Mouse (Mus musculus): Measurements from ENCODE around the gene Odf3l2. TPM values are rescaled to one million over a fixed set of nuclear protein-coding genes. Genes with fewer than 3 reads are reported as not detected.

Gene Odf3l2
- total and polyA plus RNA-seq, 3 experiments = not detected

DNA sequence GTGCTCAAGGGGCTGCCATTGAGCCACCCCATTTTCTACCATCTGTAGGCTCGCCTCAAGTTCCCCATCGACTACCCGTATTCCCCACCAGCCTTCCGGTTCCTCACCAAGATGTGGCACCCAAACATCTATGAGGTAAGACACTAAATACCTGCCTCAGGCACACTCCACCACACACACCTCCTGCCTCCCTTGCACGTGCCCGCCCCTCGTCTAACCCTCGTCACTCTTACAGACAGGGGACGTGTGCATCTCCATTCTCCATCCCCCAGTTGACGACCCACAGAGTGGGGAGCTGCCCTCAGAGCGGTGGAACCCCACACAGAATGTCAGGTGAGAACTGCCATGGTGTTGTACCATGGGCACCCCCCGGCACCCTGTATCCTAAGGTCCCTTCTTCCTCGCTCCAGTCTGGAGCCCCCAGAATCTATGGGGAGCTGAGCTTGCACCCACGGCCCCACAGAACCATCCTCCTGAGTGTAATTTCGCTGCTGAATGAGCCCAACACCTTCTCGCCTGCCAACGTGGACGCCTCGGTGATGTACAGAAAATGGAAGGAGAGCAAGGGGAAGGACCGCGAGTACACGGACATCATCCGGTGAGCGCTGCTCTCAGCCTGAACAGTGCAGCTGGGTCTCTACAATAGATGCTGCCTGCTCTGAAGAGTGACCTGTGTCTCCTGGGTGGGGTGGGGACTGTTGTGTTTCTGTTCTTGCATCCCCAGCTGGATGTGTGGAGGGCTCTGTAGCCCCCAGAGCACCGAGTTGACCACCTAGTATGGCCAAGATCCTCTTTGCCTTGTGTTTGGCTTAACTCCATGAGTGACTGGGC is 39.4 kb upstream of the Odf3l2 start (continued):
- TF ChIP-seq NELFE (IDR thresholded peaks at IDR 0.05; ENCODE audit: low read depth, low read length) (no peak), RAD21 (IDR thresholded peaks at IDR 0.05; ENCODE audit: low read depth, low read length) (no peak), ZNF384 (IDR thresholded peaks at IDR 0.05; ENCODE audit: low read depth, low read length) (no peak), POLR2AphosphoS2 (IDR thresholded peaks at IDR 0.05; ENCODE audit: low read length) (no peak)

DNA sequence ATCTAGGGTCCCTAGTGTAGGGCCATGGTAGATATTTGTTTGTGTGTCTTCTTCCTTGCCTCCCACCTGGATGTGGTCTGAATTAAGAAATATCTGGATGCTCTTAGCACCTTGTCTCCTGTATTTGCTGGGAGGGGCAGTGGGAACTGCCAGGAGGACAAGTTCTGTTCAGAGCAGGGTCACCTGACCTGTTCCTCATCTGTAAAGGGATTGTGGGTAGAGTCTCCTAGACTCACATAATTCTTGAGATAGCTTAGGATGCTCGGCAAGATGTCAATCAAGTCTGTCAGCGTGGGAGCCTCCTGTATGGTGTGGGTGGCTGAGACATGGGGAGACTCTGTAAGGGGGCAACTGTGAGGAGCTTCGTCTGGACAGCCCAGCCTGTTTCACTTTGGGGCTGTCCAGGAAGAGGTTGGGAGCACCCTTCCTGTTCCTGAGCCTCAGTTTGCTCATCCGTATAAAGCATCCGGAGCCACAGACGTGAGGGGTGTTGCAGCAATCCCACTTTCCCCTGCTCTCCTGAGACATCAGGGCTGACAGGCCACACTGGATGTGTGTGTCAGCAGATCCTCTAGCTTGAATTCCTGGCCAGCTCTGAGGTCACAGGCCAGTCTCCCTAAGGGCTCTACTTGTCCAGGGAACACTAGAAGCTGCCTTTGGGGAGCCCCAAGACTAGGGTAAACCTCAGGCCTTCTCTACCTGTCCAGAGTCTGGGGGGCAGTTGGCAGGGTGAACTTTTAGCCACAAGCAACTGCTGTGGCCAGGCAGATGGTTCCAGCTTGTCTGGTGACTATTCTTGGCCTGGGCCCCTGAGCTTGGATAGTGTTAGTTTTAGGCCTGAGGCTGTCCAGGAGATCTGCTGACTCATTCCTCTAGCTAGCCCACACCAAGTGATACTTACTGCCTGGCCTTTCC is 38.4 kb upstream of the Odf3l2 start:
- H3K36me3 ChIP-seq (ENCODE audit: control insufficient read depth in 1 of 2, insufficient read depth in 2 of 2, low read length in 2 of 2) = peaks cover 3 to 4% of the 10 kb centered on the region in 2 experiments; a peak in 2 of 4 replicates
- no peaks in the 10 kb centered on the region for H3K9me3 ChIP-seq (replicated peaks; ENCODE audit: insufficient read depth, low read length)
- TF ChIP-seq ZKSCAN1 (IDR thresholded peaks at IDR 0.05; ENCODE audit: low read depth, low read length) = no peak
- peak; percentile 49; the same call in 1 of the 2 replicates for TF ChIP-seq USF1 (IDR thresholded peaks at IDR 0.05; ENCODE audit: low read depth, low read length)
- H3K4me3 ChIP-seq (ENCODE audit: control insufficient read depth in 1 of 2, insufficient read depth in 1 of 2, low read depth in 2 of 2, low read length in 2 of 2) = peak overlapping the region; percentile 96 to 98
- peak overlapping the region; percentile 96 for H3K9ac ChIP-seq (ENCODE audit: control insufficient read depth, low read depth, low read length, poor library complexity, severe bottlenecking)
- no peak overlapping the region for H3K27ac ChIP-seq (ENCODE audit: control insufficient read depth, low read depth, low read length)
- H3K4me1 ChIP-seq (ENCODE audit: control insufficient read depth in 1 of 2, insufficient read depth in 2 of 2, low read length in 2 of 2) = peaks cover 6 to 19% of the 10 kb centered on the region in 2 experiments; a peak in 3 of 4 replicates
- no peak for DNase-seq (ENCODE audit: low read depth, low spot score)
- no peaks in the 10 kb centered on the region for H3K27me3 ChIP-seq (ENCODE audit: control insufficient read depth in 1 of 2, insufficient read depth in 2 of 2, low read length in 2 of 2)
- peaks cover 32% of the 10 kb centered on the region for H3K79me2 ChIP-seq (ENCODE audit: control insufficient read depth, insufficient read depth, low read length, poor library complexity)

DNA sequence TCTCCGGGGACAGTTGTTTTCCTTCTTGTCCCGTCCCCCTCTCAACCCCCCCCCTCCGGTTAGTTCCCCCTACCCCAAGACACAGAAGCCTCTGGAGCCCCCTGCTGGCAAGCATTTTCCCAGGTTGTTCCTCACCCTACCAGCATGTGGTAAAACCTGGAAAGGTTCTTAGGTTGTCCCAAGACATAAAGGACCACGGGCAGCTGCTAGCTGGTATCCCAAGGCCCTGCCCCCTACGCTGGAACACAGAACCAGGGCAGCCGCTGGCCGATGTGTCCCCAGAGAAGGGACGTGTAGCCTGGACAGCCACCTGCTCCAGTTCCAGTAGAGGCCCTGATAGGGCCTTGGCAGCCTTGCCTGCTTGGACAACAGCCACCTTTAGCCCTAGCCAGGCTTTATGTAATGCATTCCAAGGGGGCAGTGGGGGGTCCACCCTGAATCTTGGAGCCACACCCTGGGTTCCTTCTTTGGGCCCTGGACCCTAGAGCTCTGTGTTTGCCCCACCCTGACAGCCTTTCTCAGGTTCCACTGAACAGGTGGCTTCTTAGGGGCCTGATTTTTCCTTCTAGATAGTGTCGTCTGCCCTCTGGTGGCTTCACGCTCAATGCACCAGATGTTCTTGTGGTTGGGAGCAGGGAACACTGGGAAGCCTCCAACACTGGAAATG is 37.5 kb upstream of the Odf3l2 start:
- Histone ChIP-seq H3K4me1 (ENCODE audit: control insufficient read depth in 1 of 2, insufficient read depth in 2 of 2, low read length in 2 of 2) (peaks cover 6 to 19% of the 10 kb centered on the region in 2 experiments; a peak in 3 of 4 replicates), H3K27ac (ENCODE audit: control insufficient read depth, low read depth, low read length) (peak overlapping the region; percentile 59)
- TF ChIP-seq KAT2A (conservative IDR thresholded peaks at IDR 0.05; ENCODE audit: low read depth, low read length) = no peak
- TF ChIP-seq MAZ (IDR thresholded peaks at IDR 0.05; ENCODE audit: low read depth, low read length) = peak; percentile 74; the same call in 1 of the 2 replicates
- TF ChIP-seq ZMIZ1 (IDR thresholded peaks at IDR 0.05; ENCODE audit: low read depth, low read length) = no peak
- peak; percentile 81; the same call in 1 of the 2 replicates for TF ChIP-seq CHD1 (IDR thresholded peaks at IDR 0.05; ENCODE audit: low read depth, low read length)
- peak; percentile 64 for TF ChIP-seq MXI1 (IDR thresholded peaks at IDR 0.05; ENCODE audit: low read depth, low read length)
- TF ChIP-seq USF2 (IDR thresholded peaks at IDR 0.05; ENCODE audit: borderline replicate concordance in 1 of 2, insufficient read depth in 1 of 2, low read depth in 1 of 2, low read length in 2 of 2) = no peak
- no peak for TF ChIP-seq ELF1 (IDR thresholded peaks at IDR 0.05; ENCODE audit: low read depth, low read length)
- TF ChIP-seq NRF1 (IDR thresholded peaks at IDR 0.05; ENCODE audit: insufficient read depth, low read depth, low read length, poor library complexity, severe bottlenecking) = no peak
- TF ChIP-seq SIN3A (IDR thresholded peaks at IDR 0.05; ENCODE audit: low read length) = peak; percentile 62
- TF ChIP-seq CTCF (IDR thresholded peaks at IDR 0.05 in 2 of 3, conservative IDR thresholded peaks at IDR 0.05 in 1 of 3; ENCODE audit: control insufficient read depth in 1 of 3, insufficient read depth in 1 of 3, low read depth in 2 of 3, low read length in 3 of 3, poor library complexity in 1 of 3, severe bottlenecking in 1 of 3) = peak; percentile 39 to 57 (median 49); a peak in 5 of 6 replicates
- TF ChIP-seq EP300 (IDR thresholded peaks at IDR 0.05; ENCODE audit: low read depth in 1 of 2, low read length in 2 of 2) = no peak
- TF ChIP-seq JUND (IDR thresholded peaks at IDR 0.05; ENCODE audit: low read depth, low read length) = no peak
- no peak for TF ChIP-seq ZC3H11A (IDR thresholded peaks at IDR 0.05; ENCODE audit: low read depth, low read length)
- no peak for TF ChIP-seq MAX (IDR thresholded peaks at IDR 0.05; ENCODE audit: low read length)
- no peak for TF ChIP-seq MAFK (IDR thresholded peaks at IDR 0.05; ENCODE audit: borderline replicate concordance, low read depth, low read length)
- no peak for TF ChIP-seq BHLHE40 (IDR thresholded peaks at IDR 0.05; ENCODE audit: borderline replicate concordance, low read depth, low read length)
- TF ChIP-seq GATA1 (IDR thresholded peaks at IDR 0.05; ENCODE audit: low read depth, low read length) = no peak
- TF ChIP-seq HCFC1 (IDR thresholded peaks at IDR 0.05; ENCODE audit: low read depth, low read length) = no peak
- TF ChIP-seq ZNF384 (IDR thresholded peaks at IDR 0.05; ENCODE audit: low read depth, low read length) = no peak

More for the DNA sequence above, 37.5 kb upstream of the Odf3l2 start:
- DNase-seq (ENCODE audit: low read depth, low spot score) = peak; percentile 74
- H3K79me2 ChIP-seq (ENCODE audit: control insufficient read depth, insufficient read depth, low read length, poor library complexity) = peaks cover 32% of the 10 kb centered on the region
- no peaks in the 10 kb centered on the region for H3K27me3 ChIP-seq (ENCODE audit: control insufficient read depth in 1 of 2, insufficient read depth in 2 of 2, low read length in 2 of 2)
- H3K9ac ChIP-seq (ENCODE audit: control insufficient read depth, low read depth, low read length, poor library complexity, severe bottlenecking) = peak overlapping the region; percentile 96
- H3K4me3 ChIP-seq (ENCODE audit: control insufficient read depth in 1 of 2, insufficient read depth in 1 of 2, low read depth in 2 of 2, low read length in 2 of 2) = peak overlapping the region; percentile 96 to 98
- no peaks in the 10 kb centered on the region for H3K9me3 ChIP-seq (replicated peaks; ENCODE audit: insufficient read depth, low read length)
- H3K36me3 ChIP-seq (ENCODE audit: control insufficient read depth in 1 of 2, insufficient read depth in 2 of 2, low read length in 2 of 2) = peaks cover 3 to 4% of the 10 kb centered on the region in 2 experiments; a peak in 2 of 4 replicates

Data from MEL (cell line).